Mouse (Mus musculus) layer of hippocampus, adult 11-12 months (tissue): ENCODE measurements around the gene Cdk18.
"Not testable (repeated sequence)": the region's sequence is repeated elsewhere in the genome, so short reads cannot be mapped to it uniquely, and the experiment has no call there.

Experiments used
- DNase-seq: peaks from one replicate; pipeline ENCODE4 v3.0.0; 2022; ENCODE audit warnings: low spot score

The Cdk18 gene

GRCm38 (mm10) chr1:132139416-132139864 lies at the start of gene Cdk18:
Gene Cdk18 (minus strand): TSS chr1:132139684.
- DNase-seq: peak; percentile 70

GRCm38 (mm10) chr1:132189231-132189630 lies 49.7 kb upstream of the Cdk18 start:
- DNase-seq: no peak

GRCm38 (mm10) chr1:132188442-132189066 lies 49.1 kb upstream of the Cdk18 start:
- no peak for DNase-seq

GRCm38 (mm10) chr1:132186303-132186702 lies 46.8 kb upstream of the Cdk18 start:
- peak; percentile 53 for DNase-seq

GRCm38 (mm10) chr1:132171619-132172018 lies 32.1 kb upstream of the Cdk18 start:
- DNase-seq: no peak

- DNase-seq: no peak
Observed at GRCm38 (mm10) chr1:132170698-132171097, 31.2 kb upstream of the Cdk18 start.

GRCm38 (mm10) chr1:132168115-132168767 lies 28.8 kb upstream of the Cdk18 start:
- DNase-seq: no peak

GRCm38 (mm10) chr1:132165859-132166258 lies 26.4 kb upstream of the Cdk18 start:
- DNase-seq: no peak

- no peak for DNase-seq
Observed at GRCm38 (mm10) chr1:132164780-132165518, 25.5 kb upstream of the Cdk18 start.

- DNase-seq: not testable (repeated sequence)
Observed at GRCm38 (mm10) chr1:132162618-132163017, 23.1 kb upstream of the Cdk18 start.

- no peak for DNase-seq
Observed at GRCm38 (mm10) chr1:132161211-132161880, 21.9 kb upstream of the Cdk18 start.

- DNase-seq: no peak
Observed at GRCm38 (mm10) chr1:132159681-132160080, 20.2 kb upstream of the Cdk18 start.

- no peak for DNase-seq
Observed at GRCm38 (mm10) chr1:132158741-132159140, 19.3 kb upstream of the Cdk18 start.

- DNase-seq: no peak
Observed at GRCm38 (mm10) chr1:132157808-132158207, 18.3 kb upstream of the Cdk18 start.

- peak; percentile 87 for DNase-seq
Observed at GRCm38 (mm10) chr1:132157016-132157781, 17.7 kb upstream of the Cdk18 start.

GRCm38 (mm10) chr1:132155737-132156136 lies 16.3 kb upstream of the Cdk18 start:
- DNase-seq: peak; percentile 86

GRCm38 (mm10) chr1:132153691-132154090 lies 14.2 kb upstream of the Cdk18 start:
- no peak for DNase-seq

- no peak for DNase-seq
Observed at GRCm38 (mm10) chr1:132153086-132153690, 13.7 kb upstream of the Cdk18 start.

GRCm38 (mm10) chr1:132151908-132152307 lies 12.4 kb upstream of the Cdk18 start:
- DNase-seq: no peak

- no peak for DNase-seq
Observed at GRCm38 (mm10) chr1:132150817-132151601, 11.5 kb upstream of the Cdk18 start.
